ENCODE assay signal across 8 mouse cellular contexts in the genomic region with DNA sequence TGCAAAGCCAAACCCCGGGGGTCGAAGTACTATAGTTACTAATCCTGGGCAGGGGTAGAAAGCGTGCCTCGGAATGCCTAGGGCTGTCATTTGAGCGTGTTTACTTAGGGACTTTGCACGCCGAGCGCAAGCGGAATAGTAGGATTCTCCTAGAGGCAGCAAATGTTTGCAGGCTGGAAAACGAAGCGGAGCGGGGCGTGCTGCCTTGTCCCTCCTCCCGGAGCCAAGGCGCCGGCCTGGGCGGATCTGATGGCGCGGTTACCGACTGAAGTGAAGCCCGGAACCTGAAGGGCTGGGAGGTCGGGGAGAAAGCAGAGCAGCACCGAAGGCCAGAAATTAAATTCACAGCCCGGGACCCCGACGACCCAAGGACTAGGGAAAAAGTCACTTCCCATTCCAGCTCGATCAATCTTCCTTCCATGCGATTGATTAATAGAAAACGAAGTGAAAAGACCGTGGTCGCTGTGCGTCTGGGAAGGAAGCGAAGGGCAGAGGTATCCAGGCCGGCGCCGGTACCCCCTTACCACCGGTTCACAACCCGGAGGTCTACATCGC. TPM values are rescaled to one million over a fixed set of nuclear protein-coding genes. Genes with fewer than 3 reads are reported as not detected.
DNase-seq lines count a peak whose midpoint lies in the region; ATAC-seq and TF ChIP-seq lines count a peak whose summit lies in the region.

No protein-coding gene starts in this region.

- no peaks in the 10 kb centered on the region for H3K36me3 ChIP-seq in kidney, postnatal 0 days (ENCODE audit: insufficient read depth, low read length)
- no peaks in the 10 kb centered on the region for H3K36me3 ChIP-seq in heart, embryonic 16.5 days (ENCODE audit: control insufficient read depth, insufficient read depth)
- no peaks in the 10 kb centered on the region for H3K36me3 ChIP-seq in liver, embryonic 12.5 days
- H3K36me3 ChIP-seq in splenic B cell, adult 2 months (ENCODE audit: control insufficient read depth, insufficient read depth, low read length, poor library complexity, severe bottlenecking) = no peaks in the 10 kb centered on the region

- H3K27me3 ChIP-seq in kidney, postnatal 0 days (ENCODE audit: insufficient read depth, low read length) = peaks cover 46% of the 10 kb centered on the region; the same call in 1 of the 2 replicates
- H3K27me3 ChIP-seq in heart, embryonic 16.5 days (ENCODE audit: control insufficient read depth, insufficient read depth, low read length) = peaks cover 56% of the 10 kb centered on the region
- peaks cover 100% of the 10 kb centered on the region for H3K27me3 ChIP-seq in liver, embryonic 12.5 days (replicated peaks)
- H3K27me3 ChIP-seq in splenic B cell, adult 2 months (ENCODE audit: control insufficient read depth, insufficient read depth, low read length, poor library complexity, severe bottlenecking) = peaks cover 15% of the 10 kb centered on the region

- TF ChIP-seq CTCF in kidney, postnatal 0 days (IDR thresholded peaks at IDR 0.05; ENCODE audit: low read depth) = no peak
- TF ChIP-seq CTCF in brain, embryonic 14.5 days (IDR thresholded peaks at IDR 0.05; ENCODE audit: borderline replicate concordance, extremely low read depth, insufficient read depth, insufficient read length) = no peak

- H3K4me3 ChIP-seq in kidney, postnatal 0 days (replicated peaks; ENCODE audit: low read depth, low read length) = peak overlapping the region; percentile 57
- H3K4me3 ChIP-seq in heart, embryonic 16.5 days (ENCODE audit: low read length) = peak overlapping the region; percentile 42
- peak overlapping the region; percentile 37 for H3K4me3 ChIP-seq in liver, embryonic 12.5 days

- ATAC-seq in kidney, postnatal 0 days (replicated peaks; ENCODE audit: low FRiP score, low read depth) = no peak
- ATAC-seq in heart, embryonic 16.5 days (replicated peaks; ENCODE audit: extremely low read depth, insufficient read depth, low FRiP score) = no peak
- no peak for ATAC-seq in liver, embryonic 12.5 days
- no peak for ATAC-seq in inflammation-experienced regulatory T-cells, adult 6 months

- WGBS in kidney, postnatal 0 days = under 1% methylated on average over 39 of the region's 39 CpGs
- 1% methylated on average over 39 of the region's 39 CpGs for WGBS in heart, embryonic 16.5 days
- under 1% methylated on average over 39 of the region's 39 CpGs for WGBS in liver, embryonic 12.5 days (ENCODE audit: insufficient replicate concordance)

- H3K4me2 ChIP-seq in kidney, postnatal 0 days (ENCODE audit: low read length) = peak overlapping the region; percentile 91
- H3K4me2 ChIP-seq in heart, embryonic 16.5 days (ENCODE audit: low read depth, low read length) = peak overlapping the region; percentile 61
- peak overlapping the region; percentile 47 for H3K4me2 ChIP-seq in liver, embryonic 12.5 days

- H3K9ac ChIP-seq in kidney, postnatal 0 days (ENCODE audit: low read depth, low read length) = peak overlapping the region; percentile 56
- H3K9ac ChIP-seq in heart, embryonic 16.5 days (ENCODE audit: low read length) = no peak overlapping the region
- no peak overlapping the region for H3K9ac ChIP-seq in liver, embryonic 12.5 days

- H3K9me3 ChIP-seq in kidney, postnatal 0 days (replicated peaks; ENCODE audit: low read length) = no peaks in the 10 kb centered on the region
- H3K9me3 ChIP-seq in heart, embryonic 16.5 days (replicated peaks; ENCODE audit: control insufficient read depth, low read length) = no peaks in the 10 kb centered on the region
- H3K9me3 ChIP-seq in liver, embryonic 12.5 days (replicated peaks) = no peaks in the 10 kb centered on the region

- peaks cover 4% of the 10 kb centered on the region; the same call in 1 of the 2 replicates for H3K4me1 ChIP-seq in kidney, postnatal 0 days (replicated peaks; ENCODE audit: insufficient read depth, low read length)
- peaks cover 18% of the 10 kb centered on the region for H3K4me1 ChIP-seq in heart, embryonic 16.5 days (ENCODE audit: control insufficient read depth, insufficient read depth, low read length)
- H3K4me1 ChIP-seq in liver, embryonic 12.5 days = peaks cover 27% of the 10 kb centered on the region; the same call in 1 of the 2 replicates

- no peak for TF ChIP-seq POLR2A in brain, embryonic 14.5 days (IDR thresholded peaks at IDR 0.05; ENCODE audit: borderline replicate concordance, extremely low read depth, insufficient read depth, insufficient read length, poor library complexity, severe bottlenecking)

- DNase-seq in kidney, postnatal 0 days (ENCODE audit: low spot score) = peak; percentile 66
- no peak for DNase-seq in kidney, adult 18-20 months
- DNase-seq in brain, embryonic 14.5 days (ENCODE audit: low read depth) = peak; percentile 68
- peak; percentile 42 for DNase-seq in splenic B cell, adult 2 months (ENCODE audit: low read depth, low spot score)
- no peak for DNase-seq in layer of hippocampus, adult 8-10 months (ENCODE audit: low spot score in 2 of 2)

- H3K27ac ChIP-seq in kidney, postnatal 0 days = peak overlapping the region; percentile 81
- H3K27ac ChIP-seq in heart, embryonic 16.5 days (ENCODE audit: low read length) = no peak overlapping the region
- no peak overlapping the region for H3K27ac ChIP-seq in liver, embryonic 12.5 days

RNA-seq across cellular contexts. Expression of a gene that starts 1.4 kb away (rescaled TPM):
- polyA plus RNA-seq in kidney, postnatal 0 days (2015; fragmentation: Nextera tagmentation; extraction: Ambion mirVana) = 3.3 and 5.0 TPM in 2 replicates
- 1.6 and 2.6 TPM in 2 replicates for polyA plus RNA-seq in brain, embryonic 14.5 days (2012; rRNA removed)
- not detected in 2 replicates for polyA plus RNA-seq in heart, embryonic 16.5 days (2015; fragmentation: Nextera tagmentation; extraction: Ambion mirVana)
- polyA plus RNA-seq in liver, embryonic 12.5 days (2016; fragmentation: Nextera tagmentation; extraction: Ambion mirVana) = not detected in 2 replicates
- not detected for total RNA-seq in layer of hippocampus, adult 8-10 months (2022)
- polyA plus RNA-seq in inflammation-experienced regulatory T-cells, adult 6 months (2017; shearing (Covaris generic)) = not detected

RNA-seq across cellular contexts. Expression of a gene that starts 6.9 kb away (rescaled TPM):
- polyA plus RNA-seq in kidney, postnatal 0 days (2015; fragmentation: Nextera tagmentation; extraction: Ambion mirVana) = 12.5 and 18.7 TPM in 2 replicates
- polyA plus RNA-seq in brain, embryonic 14.5 days (2012; rRNA removed) = 1.0 and 1.3 TPM in 2 replicates
- polyA plus RNA-seq in heart, embryonic 16.5 days (2015; fragmentation: Nextera tagmentation; extraction: Ambion mirVana) = not detected in 2 replicates
- 0.37 TPM in 1 of 2 replicates, not detected in the other for polyA plus RNA-seq in liver, embryonic 12.5 days (2016; fragmentation: Nextera tagmentation; extraction: Ambion mirVana)
- not detected for total RNA-seq in layer of hippocampus, adult 8-10 months (2022)
- 1 to 10 TPM in 2 of 3 experiments, not detected in 1; 1.5 to 1.6 TPM for polyA plus RNA-seq in inflammation-experienced regulatory T-cells, adult 6 months (2017; shearing (Covaris generic))

RNA-seq across cellular contexts. Expression of a gene that starts 7.4 kb away (rescaled TPM):
- polyA plus RNA-seq in kidney, postnatal 0 days (2015; fragmentation: Nextera tagmentation; extraction: Ambion mirVana) = 95.1 and 99.1 TPM in 2 replicates
- polyA plus RNA-seq in brain, embryonic 14.5 days (2012; rRNA removed) = 12.4 and 29.4 TPM in 2 replicates
- polyA plus RNA-seq in heart, embryonic 16.5 days (2015; fragmentation: Nextera tagmentation; extraction: Ambion mirVana) = 5.4 and 11.9 TPM in 2 replicates
- 2.0 and 2.1 TPM in 2 replicates for polyA plus RNA-seq in liver, embryonic 12.5 days (2016; fragmentation: Nextera tagmentation; extraction: Ambion mirVana)
- total RNA-seq in layer of hippocampus, adult 8-10 months (2022) = under 1 TPM in 2 of 4 experiments, not detected in 2; 0.09 to 0.47 TPM
- polyA plus RNA-seq in inflammation-experienced regulatory T-cells, adult 6 months (2017; shearing (Covaris generic)) = 100 to 1,000 TPM; 131 to 148 (median 135) TPM

Comparison
In these comparisons a context has a peak if more than half of its experiments do, and no peak if none do; other contexts are left out.
1. DNase-seq: peak in kidney, postnatal 0 days (single experiment), brain, embryonic 14.5 days (single experiment) and splenic B cell, adult 2 months (single experiment); none in kidney, adult 18-20 months (single experiment) and layer of hippocampus, adult 8-10 months (0 of 2).
2. Peak in every context shown above with its lines, with median percentiles within 50 percentile points of each other: H3K4me2 ChIP-seq and H3K4me3 ChIP-seq.